Mouse (Mus musculus): Measurements from ENCODE around the gene Hmgxb4. TPM values are rescaled to one million over a fixed set of nuclear protein-coding genes. Genes with fewer than 3 reads are reported as not detected.
"Not testable (repeated sequence)": the region's sequence is repeated elsewhere in the genome, so short reads cannot be mapped to it uniquely, and the experiment has no call there.

The Hmgxb4 gene
- 10 to 100 TPM; 15.2 to 16.0 TPM for total RNA-seq (2021)
- long read RNA-seq, experiment 1, partial matches to known transcripts: 0 of 5 reads
- long read RNA-seq, experiment 1, other reads (novel, unspliced or antisense): 1 of 5 reads
- long read RNA-seq, experiment 2, full-length matches to known transcripts: 2 of 4 reads
- long read RNA-seq, experiment 2, partial matches to known transcripts: 1 of 4 reads
- long read RNA-seq, experiment 2, other reads (novel, unspliced or antisense): 1 of 4 reads

GRCm38 (mm10) chr8:74993081-74993474 is at the start of gene Hmgxb4:
TSS of gene Hmgxb4 (plus strand) at chr8:74993356.
- DNase-seq: no peak
- intact Hi-C loops (cut with DNase I): loop anchor here (5.0 kb wide), 1 partner anchor 39 kb away; the partner anchor contains the start of gene Tom1

GRCm38 (mm10) chr8:74949445-74949844 is 43.7 kb upstream of the Hmgxb4 start:
- no peak for DNase-seq
- intact Hi-C loops (cut with DNase I): no loop called here

- intact Hi-C loops (cut with DNase I): no loop called here
- DNase-seq: no peak
Observed at GRCm38 (mm10) chr8:74963983-74964382, 29.2 kb upstream of the Hmgxb4 start.

- intact Hi-C loops (cut with DNase I); DNase-seq: not testable (repeated sequence)
Observed at GRCm38 (mm10) chr8:74970286-74970685, 22.9 kb upstream of the Hmgxb4 start.

GRCm38 (mm10) chr8:74971636-74972035 is 21.5 kb upstream of the Hmgxb4 start:
- no peak for DNase-seq
- intact Hi-C loops (cut with DNase I): no loop called here

- no peak for DNase-seq
Observed at GRCm38 (mm10) chr8:74972322-74972883, 20.8 kb upstream of the Hmgxb4 start.

GRCm38 (mm10) chr8:74973121-74973869 is 19.9 kb upstream of the Hmgxb4 start:
- DNase-seq: no peak
- intact Hi-C loops (cut with DNase I): no loop called here

More at GRCm38 (mm10) chr8:74972322-74972883, 20.8 kb upstream of the Hmgxb4 start:
- intact Hi-C loops (cut with DNase I): no loop called here

- intact Hi-C loops (cut with DNase I): no loop called here
- DNase-seq: no peak
Observed at GRCm38 (mm10) chr8:74973904-74974303, 19.3 kb upstream of the Hmgxb4 start.

- DNase-seq: no peak
- intact Hi-C loops (cut with DNase I): no loop called here
Observed at GRCm38 (mm10) chr8:74977427-74977826, 15.7 kb upstream of the Hmgxb4 start.

- no peak for DNase-seq
- intact Hi-C loops (cut with DNase I): no loop called here
Observed at GRCm38 (mm10) chr8:74980060-74980710, 13.0 kb upstream of the Hmgxb4 start.

- DNase-seq: peak; percentile 52 to 72
- intact Hi-C loops (cut with DNase I): no loop called here
Observed at GRCm38 (mm10) chr8:74980711-74981062, 12.5 kb upstream of the Hmgxb4 start.

GRCm38 (mm10) chr8:74981809-74982208 is 11.3 kb upstream of the Hmgxb4 start:
- no peak for DNase-seq
- intact Hi-C loops (cut with DNase I): no loop called here

GRCm38 (mm10) chr8:74987436-74987835 is 5.7 kb upstream of the Hmgxb4 start:
- DNase-seq: no peak
- intact Hi-C loops (cut with DNase I): no loop called here

- no peak for DNase-seq
- intact Hi-C loops (cut with DNase I): loop anchor here (5.0 kb wide), 1 partner anchor 42 kb away; the partner anchor contains the start of gene Tom1
Observed at GRCm38 (mm10) chr8:74990021-74990420, 3.1 kb upstream of the Hmgxb4 start.

GRCm38 (mm10) chr8:74993475-74994451 is 607 bp downstream of the Hmgxb4 start:
- intact Hi-C loops (cut with DNase I): loop anchor here (5.0 kb wide), 1 partner anchor 39 kb away; the partner anchor contains the start of gene Tom1

GRCm38 (mm10) chr8:74994540-74994939 is 1.4 kb downstream of the Hmgxb4 start:
- DNase-seq: no peak
- intact Hi-C loops (cut with DNase I): loop anchor here (5.0 kb wide), 1 partner anchor 38 kb away; the partner anchor contains the start of gene Tom1

More at GRCm38 (mm10) chr8:74993475-74994451, 607 bp downstream of the Hmgxb4 start:
- peak; percentile 86 to 87 for DNase-seq

- intact Hi-C loops (cut with DNase I): no loop called here
- no peak for DNase-seq
Observed at GRCm38 (mm10) chr8:75000431-75000830, 7.3 kb downstream of the Hmgxb4 start.

- DNase-seq: no peak
- intact Hi-C loops (cut with DNase I): no loop called here
Observed at GRCm38 (mm10) chr8:75008826-75009225, 15.7 kb downstream of the Hmgxb4 start.

GRCm38 (mm10) chr8:75013557-75013956 is 20.4 kb downstream of the Hmgxb4 start:
- no peak for DNase-seq
- intact Hi-C loops (cut with DNase I): no loop called here

- DNase-seq: no peak
- intact Hi-C loops (cut with DNase I): no loop called here
Observed at GRCm38 (mm10) chr8:75013964-75014363, 20.8 kb downstream of the Hmgxb4 start.
